Mouse (Mus musculus) forebrain, embryonic 11.5 days (tissue): Measurements from ENCODE around the gene Cdipt. TPM values are rescaled to one million over a fixed set of nuclear protein-coding genes. Genes with fewer than 3 reads are reported as not detected.

Experiments used
- ATAC-seq: fragments of 200-750 bp; cut with Nextera tagmentation; replicated peaks from 2 replicates; pipeline ENCODE4 v1.8.0; 2017; ENCODE audit warnings: moderate TSS enrichment; ENCODE audit not compliant: low FRiP score
- DNase-seq: peaks from one replicate; pipeline ENCODE4 v3.0.0-alpha.2; 2017; ENCODE audit warnings: low spot score
- H3K27ac ChIP-seq: fragments of 300-500 bp; sonication (generic); 2 replicates; pipeline ENCODE4 v1.5.1; 2014; ENCODE audit warnings: low read depth, low read length
- H3K27me3 ChIP-seq: fragments of 300-500 bp; sonication (generic); 2 replicates; pipeline ENCODE4 v1.6.1; 2014; ENCODE audit warnings: mild to moderate bottlenecking, low read length, mixed read lengths; ENCODE audit not compliant: control insufficient read depth, insufficient read depth
- H3K36me3 ChIP-seq: fragments of 300-500 bp; sonication (generic); 2 replicates; pipeline ENCODE4 v1.6.1; 2014; ENCODE audit warnings: mild to moderate bottlenecking, low read length, moderate library complexity, mixed read lengths; ENCODE audit not compliant: control insufficient read depth, insufficient read depth
- H3K4me1 ChIP-seq: fragments of 300-500 bp; sonication (generic); replicated peaks from 2 replicates; pipeline ENCODE4 v1.6.1; 2014; ENCODE audit warnings: low read length, mixed read lengths; ENCODE audit not compliant: control insufficient read depth, insufficient read depth
- H3K4me2 ChIP-seq: fragments of 300-500 bp; sonication (generic); 2 replicates; pipeline ENCODE4 v1.6.1; 2014; ENCODE audit warnings: low read depth, mild to moderate bottlenecking, low read length, moderate library complexity, mixed read lengths; ENCODE audit not compliant: severe bottlenecking
- H3K4me3 ChIP-seq: fragments of 300-500 bp; sonication (generic); 2 replicates; pipeline ENCODE4 v1.5.1; 2014; ENCODE audit warnings: low read depth, low read length
- H3K9ac ChIP-seq: fragments of 300-500 bp; sonication (generic); 2 replicates; pipeline ENCODE4 v1.6.1; 2014; ENCODE audit warnings: low read length
- H3K9me3 ChIP-seq: fragments of 300-500 bp; sonication (generic); 2 replicates; pipeline ENCODE4 v1.6.1; 2016; ENCODE audit warnings: low read length, mixed read lengths; ENCODE audit not compliant: control insufficient read depth
- WGBS: fragments of 180-500 bp; shearing (Covaris S2); extraction: QIAGEN DNeasy Blood & Tissue Kit; methylation state at CpG from one replicate; pipeline ENCODE4 v1.1.7; 2014; 5-methylcytosine and 5-hydroxymethylcytosine counted together
- polyA plus RNA-seq: library from polyadenylated mRNA; unstranded; fragments of >200 nt; fragmentation: Nextera tagmentation; extraction: Ambion mirVana; gene quantifications from 2 replicates; pipeline ENCODE4 v1.2.1, GENCODE M21; 2014

The Cdipt gene
- polyA plus RNA-seq, 1 experiment from 2014 or later: 68.0 TPM

DNA sequence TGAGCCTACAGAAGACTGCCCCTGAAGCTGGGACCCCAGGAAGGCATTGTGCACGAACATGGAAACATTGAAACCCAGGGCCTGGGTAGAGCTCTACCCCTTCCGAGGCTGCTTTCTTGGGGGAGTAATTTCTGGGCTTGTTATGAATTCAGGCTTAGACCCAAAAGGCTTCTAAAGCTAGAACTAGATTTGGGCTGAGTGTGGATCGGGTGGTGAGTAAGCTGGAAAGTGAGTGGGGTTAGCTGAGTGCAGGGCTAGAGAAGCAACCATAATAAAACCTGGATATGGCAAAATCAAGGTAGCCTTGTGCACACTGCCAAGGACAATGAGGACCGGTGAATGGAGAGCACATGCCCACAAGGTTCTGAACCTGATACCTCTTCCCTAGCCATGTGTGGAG is 13.7 kb upstream of the Cdipt start:
- H3K27ac ChIP-seq: no peak overlapping the region
- H3K9me3 ChIP-seq: no peaks in the 10 kb centered on the region
- 89% methylated on average over 4 of the region's 4 CpGs for WGBS
- no peak overlapping the region for H3K9ac ChIP-seq
- no peaks in the 10 kb centered on the region for H3K4me1 ChIP-seq
- H3K4me2 ChIP-seq: no peak overlapping the region
- H3K27me3 ChIP-seq: peaks cover 8% of the 10 kb centered on the region
- no peaks in the 10 kb centered on the region for H3K36me3 ChIP-seq
- DNase-seq (no peak), ATAC-seq (no peak)
- no peak overlapping the region for H3K4me3 ChIP-seq

DNA sequence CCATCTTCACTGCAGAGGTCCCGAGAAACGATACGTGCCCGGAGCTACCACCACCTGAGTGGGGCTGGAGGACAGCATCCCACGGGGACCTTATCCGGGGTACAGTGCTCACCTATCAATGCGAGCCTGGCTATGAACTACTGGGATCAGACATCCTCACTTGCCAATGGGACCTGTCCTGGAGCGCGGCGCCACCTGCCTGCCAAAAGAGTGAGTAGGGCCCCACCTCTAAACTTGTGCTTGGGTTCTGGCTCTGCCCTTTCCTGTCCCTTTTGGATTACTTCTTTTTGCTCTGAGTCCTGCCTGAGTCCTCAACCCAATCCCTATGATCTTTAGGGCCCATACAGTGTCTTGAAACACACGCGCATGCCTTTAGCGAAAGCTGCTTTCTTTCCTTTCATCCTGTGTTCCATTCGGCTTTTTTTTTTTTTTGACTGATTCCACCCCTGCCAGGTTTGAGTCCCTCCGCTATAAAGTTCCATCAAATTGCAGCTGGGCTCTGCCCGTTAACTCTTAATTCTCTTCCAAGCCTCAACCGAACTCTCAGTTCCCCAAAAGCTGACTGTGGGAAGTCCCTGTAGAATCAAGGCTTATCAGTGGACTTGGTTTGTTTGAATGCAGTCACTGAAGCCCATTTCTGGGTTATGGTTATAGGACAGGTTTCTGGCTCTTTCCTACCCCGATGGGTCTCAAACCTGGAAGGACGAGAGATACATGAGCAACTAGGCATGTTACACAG is 12.0 kb upstream of the Cdipt start:
- ATAC-seq: no peak

DNA sequence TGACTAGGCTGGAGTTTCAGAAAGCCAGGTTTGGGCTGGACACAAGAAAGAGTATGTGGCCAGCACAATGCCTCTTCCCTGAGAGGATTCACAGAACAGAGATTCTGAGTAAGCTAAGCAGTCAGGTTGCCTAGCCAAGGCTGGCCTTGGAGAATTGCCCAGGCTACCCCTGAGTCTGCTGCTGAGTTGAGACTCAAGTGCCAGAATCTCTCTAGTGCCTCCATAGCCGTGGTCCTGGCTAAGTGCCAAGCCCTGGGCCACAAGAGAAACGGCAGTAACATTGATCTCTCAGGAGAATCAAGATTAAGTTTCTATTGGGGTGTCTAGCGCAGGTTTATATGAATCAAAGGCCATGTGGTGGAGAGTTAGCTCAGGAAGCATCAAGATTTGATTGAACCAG is 10.1 kb upstream of the Cdipt start:
- Histone ChIP-seq H3K9me3 (no peaks in the 10 kb centered on the region), H3K4me2 (no peak overlapping the region), H3K27ac (no peak overlapping the region), H3K27me3 (peaks cover 8% of the 10 kb centered on the region), H3K4me3 (no peak overlapping the region), H3K9ac (no peak overlapping the region), H3K36me3 (no peaks in the 10 kb centered on the region), H3K4me1 (no peaks in the 10 kb centered on the region)
- ATAC-seq (no peak), DNase-seq (no peak)
- WGBS: 81% methylated on average over 3 of the region's 3 CpGs

More for the DNA sequence above, 12.0 kb upstream of the Cdipt start:
- no peak for DNase-seq
- WGBS: 28% methylated on average over 19 of the region's 19 CpGs
- H3K9ac ChIP-seq: no peak overlapping the region
- peak overlapping the region; percentile 26; the same call in 1 of the 2 replicates for H3K4me2 ChIP-seq
- peaks cover 8% of the 10 kb centered on the region for H3K27me3 ChIP-seq
- H3K27ac ChIP-seq: no peak overlapping the region
- no peak overlapping the region for H3K4me3 ChIP-seq
- H3K9me3 ChIP-seq: no peaks in the 10 kb centered on the region
- no peaks in the 10 kb centered on the region for H3K36me3 ChIP-seq
- H3K4me1 ChIP-seq: no peaks in the 10 kb centered on the region

DNA sequence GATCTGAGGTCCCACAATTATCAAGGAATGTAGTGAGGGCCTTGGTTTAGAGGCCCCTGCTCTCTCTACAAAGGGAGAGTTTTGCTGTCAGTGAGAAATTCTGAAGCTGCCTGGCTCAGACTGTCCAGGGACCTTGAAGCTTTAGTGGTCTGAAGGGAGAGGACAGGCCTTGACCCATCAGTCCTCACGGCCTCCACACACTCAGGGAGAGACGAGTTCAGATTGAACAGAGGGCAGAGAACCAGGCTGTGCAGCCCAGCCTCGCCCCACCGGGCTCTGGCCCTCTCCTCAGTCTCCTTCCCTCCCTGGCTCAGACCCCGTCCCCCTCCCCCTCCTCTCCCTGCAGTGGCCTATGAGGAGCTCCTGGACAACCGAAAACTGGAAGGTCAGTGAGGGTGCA is 8.4 kb upstream of the Cdipt start:
- Histone ChIP-seq H3K4me1 (no peaks in the 10 kb centered on the region), H3K9me3 (no peaks in the 10 kb centered on the region), H3K4me3 (no peak overlapping the region), H3K4me2 (no peak overlapping the region), H3K36me3 (no peaks in the 10 kb centered on the region), H3K27me3 (peaks cover 5% of the 10 kb centered on the region), H3K9ac (no peak overlapping the region), H3K27ac (no peak overlapping the region)
- no peak for DNase-seq
- 51% methylated on average over 6 of the region's 6 CpGs for WGBS
- ATAC-seq: no peak

DNA sequence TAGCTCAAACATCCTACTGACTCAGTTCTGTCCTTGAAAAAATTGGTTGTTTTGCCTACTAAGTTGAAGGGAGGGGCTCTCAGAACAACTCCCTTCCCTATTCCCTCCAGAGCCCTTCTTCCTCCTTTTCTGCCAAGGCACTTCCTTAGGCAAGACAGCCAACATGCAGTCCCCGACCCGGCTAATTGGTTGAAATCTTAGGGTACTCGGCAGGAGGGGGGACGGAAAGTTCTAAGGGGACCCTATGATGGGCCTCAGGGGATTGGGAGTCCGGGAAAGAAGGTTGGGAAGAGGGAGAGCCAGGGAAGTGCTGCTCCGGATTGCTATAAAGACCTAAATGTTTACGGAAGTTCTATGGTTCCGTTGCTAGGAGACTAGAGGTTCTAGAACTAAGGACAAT is 221 bp upstream of the Cdipt start:
- Histone ChIP-seq H3K27ac (no peak overlapping the region), H3K27me3 (no peaks in the 10 kb centered on the region), H3K4me1 (peaks cover 6% of the 10 kb centered on the region; the same call in 1 of the 2 replicates), H3K9ac (peak overlapping the region; percentile 41), H3K36me3 (no peaks in the 10 kb centered on the region; the same call in 1 of the 2 replicates), H3K4me3 (peak overlapping the region; percentile 98; the same call in 1 of the 2 replicates), H3K4me2 (peak overlapping the region; percentile 84), H3K9me3 (no peaks in the 10 kb centered on the region)
- peak; percentile 25; the same call in 1 of the 2 replicates for ATAC-seq
- WGBS: 12% methylated on average over 8 of the region's 8 CpGs
- no peak for DNase-seq

DNA sequence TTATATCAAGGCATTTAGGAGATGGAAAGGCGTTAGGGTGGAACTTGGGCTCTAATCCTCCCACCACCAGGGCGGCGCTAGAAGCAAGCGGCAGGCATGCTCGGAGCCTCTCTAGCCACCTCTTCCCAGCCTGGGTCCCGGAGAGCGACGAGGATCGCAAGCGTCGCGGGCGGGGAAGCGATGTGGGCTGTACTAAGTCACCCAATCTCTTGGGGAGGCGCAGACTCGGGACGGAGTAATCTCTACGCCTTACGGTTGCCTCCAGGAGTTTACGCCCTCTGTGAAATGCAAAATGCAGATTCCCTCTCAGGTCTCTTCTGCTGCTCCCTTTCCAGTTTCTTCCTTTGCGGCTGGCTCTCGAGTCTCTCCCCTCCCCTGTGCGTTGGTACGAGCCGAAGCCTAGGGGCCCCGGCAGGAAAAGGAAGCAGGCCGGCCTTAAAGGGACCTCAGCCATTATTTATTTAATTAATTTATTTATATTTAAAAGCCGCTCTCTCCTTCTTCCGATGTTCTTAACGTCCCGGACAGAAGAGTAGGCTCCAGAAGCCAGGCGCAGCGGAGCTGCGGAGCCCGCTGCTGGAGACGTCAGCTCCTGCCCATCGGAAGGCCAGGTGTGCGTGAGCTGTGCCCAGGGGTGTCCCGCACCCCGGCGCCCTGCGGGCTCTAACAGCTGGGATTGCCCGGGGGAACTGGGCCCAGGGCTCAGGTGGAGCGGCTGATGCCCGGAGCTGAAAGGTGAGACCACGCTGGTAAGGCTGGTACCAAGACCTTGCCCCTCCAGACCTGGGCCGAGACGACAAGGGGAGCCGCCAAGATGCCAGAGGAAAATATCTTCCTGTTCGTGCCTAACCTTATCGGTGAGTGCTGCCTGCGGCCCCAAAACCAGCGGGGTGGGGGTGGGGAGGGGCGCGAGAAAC is 494 bp downstream of the Cdipt start, which contains the start of gene Cdiptos:
Gene Cdiptos (minus strand): TSS at position 149 of the 917 bp plus-strand sequence.
- peak within 1 kb of the TSS; percentile 90 for H3K9ac ChIP-seq
- DNase-seq: peak; percentile 99
- peaks cover 6% of the 10 kb centered on the region; the same call in 1 of the 2 replicates for H3K4me1 ChIP-seq
- no peaks in the 10 kb centered on the region for H3K9me3 ChIP-seq
- H3K36me3 ChIP-seq: no peaks in the 10 kb centered on the region; the same call in 1 of the 2 replicates
- H3K27me3 ChIP-seq: no peaks in the 10 kb centered on the region
- peak; percentile 95 for ATAC-seq
- H3K27ac ChIP-seq: peak within 1 kb of the TSS; percentile 86
- WGBS: under 1% methylated on average over 55 of the region's 55 CpGs
- peak within 1 kb of the TSS; percentile 84 for H3K4me2 ChIP-seq
- H3K4me3 ChIP-seq: peak within 1 kb of the TSS; percentile 98

DNA sequence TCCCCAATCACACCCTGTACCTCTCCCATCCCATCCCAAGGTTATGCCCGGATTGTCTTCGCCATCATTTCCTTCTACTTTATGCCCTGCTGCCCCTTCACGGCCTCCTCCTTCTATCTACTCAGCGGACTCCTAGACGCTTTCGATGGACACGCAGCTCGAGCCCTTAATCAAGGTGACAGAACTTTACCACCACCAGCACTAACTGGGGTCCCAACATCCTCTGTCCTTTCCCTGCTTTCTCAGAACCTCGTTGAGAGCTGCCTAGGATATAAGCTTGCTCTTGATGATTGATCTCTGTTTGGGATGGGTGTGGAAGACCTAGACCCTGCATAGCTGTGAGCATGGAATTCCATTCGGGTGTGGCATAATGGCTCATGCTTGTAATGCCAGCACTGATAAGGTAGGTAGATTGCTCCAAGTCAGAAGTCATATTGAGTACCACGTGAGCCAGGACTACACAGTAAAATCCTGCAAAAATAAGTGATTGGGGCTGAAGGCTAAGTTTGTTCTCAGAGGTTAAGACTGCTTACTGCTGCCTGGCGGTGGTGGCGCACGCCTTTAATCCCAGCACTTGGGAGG is 1.3 kb downstream of the Cdipt start:
- Histone ChIP-seq H3K4me3 (peak overlapping the region; percentile 98), H3K27me3 (no peaks in the 10 kb centered on the region), H3K9me3 (no peaks in the 10 kb centered on the region), H3K9ac (peak overlapping the region; percentile 90), H3K27ac (no peak overlapping the region), H3K4me2 (peak overlapping the region; percentile 84), H3K4me1 (peaks cover 6% of the 10 kb centered on the region; the same call in 1 of the 2 replicates), H3K36me3 (no peaks in the 10 kb centered on the region; the same call in 1 of the 2 replicates)
- ATAC-seq (no peak), DNase-seq (no peak)
- WGBS: 28% methylated on average over 14 of the region's 14 CpGs

DNA sequence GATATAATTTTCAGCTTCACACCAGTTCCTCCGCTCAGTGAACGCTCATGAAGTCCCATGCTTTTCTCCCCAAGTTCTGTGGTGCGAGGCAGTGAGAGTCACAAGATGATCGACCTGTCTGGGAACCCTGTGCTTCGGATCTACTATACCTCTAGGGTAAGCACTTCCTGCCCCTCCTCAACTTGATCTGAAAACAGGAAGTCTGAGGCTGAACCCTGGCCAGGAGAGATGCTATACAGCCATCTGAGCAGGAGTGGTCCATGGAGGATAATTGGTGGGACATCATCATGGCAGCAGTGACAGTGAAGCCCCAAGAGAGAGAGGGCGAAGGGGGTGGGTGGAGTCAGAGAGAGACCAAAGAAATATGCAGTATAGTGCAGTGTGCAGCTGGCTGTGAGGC is 3.1 kb downstream of the Cdipt start:
- Histone ChIP-seq H3K27ac (no peak overlapping the region), H3K4me2 (no peak overlapping the region), H3K27me3 (no peaks in the 10 kb centered on the region), H3K36me3 (no peaks in the 10 kb centered on the region; the same call in 1 of the 2 replicates), H3K9me3 (no peaks in the 10 kb centered on the region), H3K9ac (no peak overlapping the region), H3K4me3 (no peak overlapping the region), H3K4me1 (peaks cover 6% of the 10 kb centered on the region; the same call in 1 of the 2 replicates)
- ATAC-seq: no peak
- WGBS: 93% methylated on average over 6 of the region's 6 CpGs
- DNase-seq: no peak
